Mouse (Mus musculus): ENCODE measurements around the gene Prkca. TPM values are rescaled to one million over a fixed set of nuclear protein-coding genes. Genes with fewer than 3 reads are reported as not detected.

Gene Prkca
- total RNA-seq, 2 experiments from 2014 or later: 230 to 239 TPM

DNA sequence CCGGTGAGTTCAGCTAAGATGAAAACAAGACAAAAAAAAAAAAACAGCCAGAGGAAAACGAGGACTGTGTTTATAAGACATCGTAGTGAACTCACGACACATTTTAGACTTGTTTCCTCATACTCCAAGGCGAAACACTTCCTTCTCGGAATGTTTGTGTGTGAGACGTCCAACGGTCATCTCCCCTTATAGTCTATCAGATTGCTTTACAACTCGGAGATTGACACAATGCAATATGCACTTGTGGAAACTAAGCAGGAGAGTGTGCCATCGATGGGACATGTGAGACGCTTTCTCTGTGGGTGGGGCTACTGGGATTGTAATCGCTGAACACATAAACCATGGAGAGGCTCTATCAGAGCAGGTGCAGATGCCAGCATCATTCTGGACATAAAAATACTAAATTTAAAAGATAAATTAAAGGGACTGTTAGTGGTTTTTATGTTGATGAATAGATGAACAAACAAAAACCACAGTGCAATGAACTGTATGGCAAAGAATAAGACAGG, 49.4 kb downstream of the Prkca start:
- no peak for DNase-seq

GRCm38 (mm10) chr11:108293843-108294242, 49.9 kb downstream of the Prkca start:
- DNase-seq: no peak

DNA sequence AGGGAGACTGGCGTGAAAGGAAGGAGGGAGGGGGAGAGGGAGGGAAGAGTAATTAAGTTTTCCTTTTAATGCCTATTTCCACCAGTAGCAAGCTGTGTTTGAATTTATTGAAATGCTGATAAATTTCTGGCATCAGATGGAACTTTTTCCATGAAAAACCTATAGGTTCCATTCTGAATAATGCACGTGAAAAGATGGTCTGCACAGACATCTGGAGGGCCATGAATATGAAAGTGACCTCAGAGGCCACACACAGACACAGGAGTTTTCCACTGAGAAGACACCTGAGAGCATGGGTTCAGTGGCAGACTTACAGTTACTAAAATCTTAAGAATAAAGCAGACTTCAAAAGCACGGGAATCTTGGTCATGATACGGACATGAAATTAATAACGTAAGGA, 54.5 kb downstream of the Prkca start:
- no peak for DNase-seq

- DNase-seq: no peak
Measured at GRCm38 (mm10) chr11:108287321-108287720, 56.4 kb downstream of the Prkca start.

DNA sequence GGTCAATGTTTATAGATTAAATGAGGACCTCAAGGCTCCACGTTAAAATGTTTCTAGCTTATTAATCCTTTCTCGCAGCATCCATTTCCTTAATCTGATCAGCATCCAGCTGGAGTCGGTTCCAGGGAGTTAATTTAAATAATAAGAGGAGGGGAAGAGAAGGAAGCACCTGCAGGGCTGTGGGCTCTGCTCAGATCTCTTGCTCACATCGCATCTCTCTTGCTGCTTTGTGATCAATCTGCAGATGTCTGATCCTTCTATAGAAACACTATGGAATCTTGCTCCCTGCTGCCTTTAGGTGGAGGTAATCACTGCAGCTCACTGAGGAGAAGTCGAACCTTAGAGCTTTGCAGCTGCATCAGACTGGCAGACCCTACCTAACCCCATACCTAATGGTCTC, 58.7 kb downstream of the Prkca start:
- DNase-seq: no peak

DNA sequence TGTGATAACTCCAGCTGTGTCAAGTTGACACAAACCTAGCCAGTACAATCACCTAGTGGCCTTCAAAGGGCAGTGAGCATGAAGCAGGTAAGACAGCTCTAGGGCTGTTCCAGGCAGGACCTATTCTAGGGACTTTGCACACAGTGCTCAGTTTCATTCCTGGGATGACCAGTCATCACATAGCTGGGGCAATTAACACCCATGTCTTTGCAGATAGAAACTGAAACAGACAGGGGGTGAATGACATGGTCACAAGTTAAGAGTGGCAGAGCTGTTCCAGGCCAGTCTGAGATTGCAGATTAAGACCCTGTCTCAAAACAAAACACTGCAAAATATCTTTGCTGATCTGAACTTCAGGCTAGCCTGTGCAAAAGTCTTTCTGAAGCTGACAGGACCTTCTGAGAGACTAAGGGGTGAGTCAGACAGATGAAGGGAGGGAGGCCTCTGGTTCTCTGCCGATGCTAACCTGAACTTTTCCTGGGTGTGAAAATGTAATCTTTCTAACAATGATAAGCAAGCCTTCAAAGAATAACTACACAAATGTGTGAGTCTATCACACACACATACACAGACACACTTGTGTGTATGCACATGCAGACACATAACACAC, 60.8 kb downstream of the Prkca start:
- DNase-seq: no peak

DNA sequence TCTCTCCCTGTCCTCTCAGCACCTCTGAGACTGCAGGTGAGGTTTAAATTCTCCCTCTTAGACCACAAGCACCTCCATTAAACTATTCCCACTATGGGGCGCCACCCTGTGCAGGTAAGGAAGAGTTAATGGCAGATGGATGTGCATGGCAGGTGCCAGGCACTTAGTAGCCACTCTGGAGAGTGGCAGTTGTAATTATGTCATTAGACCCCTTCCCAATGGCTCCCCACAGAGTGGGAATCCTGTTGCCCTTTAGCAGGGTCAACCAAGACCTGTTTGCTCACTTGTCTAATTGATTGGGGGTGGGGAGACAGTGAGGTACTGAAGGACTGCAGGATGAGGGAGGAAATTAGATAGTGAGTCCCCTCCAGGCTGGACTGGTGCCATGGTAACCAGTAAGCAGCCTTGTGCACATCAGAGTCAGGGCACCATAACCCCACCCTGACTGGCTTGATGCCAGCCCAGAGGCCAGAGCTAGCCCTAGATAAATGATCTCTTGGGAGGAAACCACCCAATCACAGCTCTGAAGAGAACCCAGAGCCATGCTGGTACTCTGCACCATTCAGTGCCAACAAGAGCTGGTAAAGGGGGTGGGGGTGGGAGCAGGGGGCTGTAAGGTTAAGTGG, 63.9 kb downstream of the Prkca start:
- DNase-seq: no peak

DNA sequence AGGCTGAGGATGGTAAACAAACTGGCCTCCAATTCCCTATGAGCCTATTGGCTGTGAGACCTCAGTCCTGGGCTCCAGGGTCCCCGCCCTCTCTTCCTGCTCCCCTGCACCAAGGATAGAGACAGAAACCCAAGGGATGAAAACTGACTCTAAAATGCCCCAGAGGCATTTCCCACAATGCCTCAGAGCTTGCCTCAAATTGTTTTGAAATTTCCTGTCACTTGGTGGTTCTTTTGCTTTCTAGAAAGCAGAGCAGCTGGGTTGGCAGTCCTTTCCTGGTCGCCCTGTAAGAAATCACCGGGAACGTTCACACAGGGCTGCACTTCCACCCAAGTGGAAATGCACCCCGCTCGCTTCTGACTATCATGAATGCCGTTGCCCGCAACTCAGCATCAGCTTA, 66.6 kb downstream of the Prkca start:
- no peak for DNase-seq

GRCm38 (mm10) chr11:108276148-108276547, 67.6 kb downstream of the Prkca start:
- no peak for DNase-seq

DNA sequence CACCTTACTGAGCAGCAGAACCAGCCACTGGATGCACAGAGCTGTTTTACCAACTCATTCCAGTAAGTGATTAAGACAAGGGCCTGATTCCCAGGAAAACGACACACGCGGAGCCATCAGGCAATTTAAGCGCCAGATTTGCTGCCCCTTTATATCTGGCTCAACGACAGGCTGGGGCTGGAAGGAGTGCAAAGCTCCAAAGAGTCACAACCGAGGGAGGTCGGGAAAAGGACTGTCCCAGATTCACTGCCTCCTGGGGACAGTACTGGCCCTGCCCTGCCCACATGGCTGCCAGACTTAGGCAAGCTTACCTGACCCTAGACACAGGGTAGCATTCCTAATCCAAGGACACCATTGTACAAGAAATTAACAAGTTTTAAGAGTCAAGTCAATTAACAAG, 69.7 kb downstream of the Prkca start:
- no peak for DNase-seq

DNA sequence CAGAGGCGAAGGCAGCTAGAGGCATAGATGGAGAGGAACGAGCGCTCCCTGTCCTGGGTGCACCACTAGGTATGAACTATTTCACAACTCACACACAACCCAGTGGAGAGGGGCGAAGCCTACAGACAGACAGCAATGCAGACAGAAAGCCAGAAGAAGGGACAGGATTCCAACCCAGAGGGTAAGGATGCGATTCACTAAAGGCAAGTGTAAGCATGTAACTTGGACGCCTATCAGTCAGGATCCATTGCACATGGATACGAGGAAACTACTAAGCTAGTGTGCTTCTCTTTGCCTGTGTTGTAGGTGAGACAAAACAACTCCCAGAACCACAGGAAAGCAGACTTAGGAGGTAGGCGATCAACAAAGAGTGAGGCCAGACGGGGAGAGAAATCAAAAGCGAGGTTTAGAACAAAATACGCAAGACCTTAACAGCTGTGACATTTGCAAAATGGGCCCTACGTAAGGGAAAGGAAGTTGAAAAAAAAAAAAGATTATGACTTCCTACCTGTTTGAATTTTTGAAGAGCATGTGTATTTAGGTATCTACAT, 70.2 kb downstream of the Prkca start:
- no peak for DNase-seq

- no peak for DNase-seq
Measured at GRCm38 (mm10) chr11:108272601-108273414, 70.9 kb downstream of the Prkca start.

DNA sequence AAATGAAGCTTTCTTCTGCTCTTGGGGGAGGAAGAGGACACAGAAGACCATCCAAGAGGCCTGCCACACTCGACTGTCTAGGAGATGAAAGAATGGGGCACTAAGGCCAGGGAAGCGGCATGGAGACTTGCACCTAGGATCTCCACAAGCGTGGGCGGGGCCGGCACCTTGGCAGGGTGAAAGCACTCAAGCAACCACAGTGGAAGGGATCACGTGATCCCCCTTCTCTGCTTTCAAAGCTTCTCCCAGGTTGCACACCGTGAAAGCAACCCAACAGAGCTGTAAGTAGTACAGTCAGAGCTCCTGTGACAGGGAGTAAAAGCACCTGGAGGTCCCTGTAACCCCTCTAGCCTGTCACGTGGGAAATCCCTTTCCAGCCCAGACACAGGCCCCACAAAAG, 72.4 kb downstream of the Prkca start:
- no peak for DNase-seq

DNA sequence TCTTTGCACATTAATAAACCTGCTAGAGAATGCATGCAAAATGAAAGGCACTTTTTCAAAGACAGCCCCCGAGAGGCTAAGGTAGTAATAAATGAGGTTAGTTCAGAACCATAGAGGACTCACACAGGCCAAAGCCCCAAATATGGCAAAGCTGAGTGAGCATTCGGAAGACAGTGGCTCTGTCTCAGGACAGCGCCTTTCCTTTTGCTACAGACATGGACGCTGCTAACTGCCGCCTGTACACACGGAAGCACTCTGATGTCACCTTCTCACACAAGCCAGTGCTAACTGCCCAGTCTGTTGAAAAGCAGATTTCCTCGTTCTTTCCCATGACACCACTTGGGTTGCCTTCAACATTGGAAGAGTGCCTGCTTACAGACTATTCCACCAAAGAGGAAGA, 74.2 kb downstream of the Prkca start:
- no peak for DNase-seq

GRCm38 (mm10) chr11:108268421-108269322, 75.1 kb downstream of the Prkca start:
- DNase-seq: no peak

GRCm38 (mm10) chr11:108267825-108268224, 75.9 kb downstream of the Prkca start:
- no peak for DNase-seq

GRCm38 (mm10) chr11:108267066-108267465, 76.7 kb downstream of the Prkca start:
- no peak for DNase-seq

- DNase-seq: no peak
Measured at GRCm38 (mm10) chr11:108263868-108264267, 79.9 kb downstream of the Prkca start.

- no peak for DNase-seq
Measured at GRCm38 (mm10) chr11:108263406-108263805, 80.3 kb downstream of the Prkca start.

- DNase-seq: no peak
Measured at GRCm38 (mm10) chr11:108261751-108262160, 82.0 kb downstream of the Prkca start.

DNA sequence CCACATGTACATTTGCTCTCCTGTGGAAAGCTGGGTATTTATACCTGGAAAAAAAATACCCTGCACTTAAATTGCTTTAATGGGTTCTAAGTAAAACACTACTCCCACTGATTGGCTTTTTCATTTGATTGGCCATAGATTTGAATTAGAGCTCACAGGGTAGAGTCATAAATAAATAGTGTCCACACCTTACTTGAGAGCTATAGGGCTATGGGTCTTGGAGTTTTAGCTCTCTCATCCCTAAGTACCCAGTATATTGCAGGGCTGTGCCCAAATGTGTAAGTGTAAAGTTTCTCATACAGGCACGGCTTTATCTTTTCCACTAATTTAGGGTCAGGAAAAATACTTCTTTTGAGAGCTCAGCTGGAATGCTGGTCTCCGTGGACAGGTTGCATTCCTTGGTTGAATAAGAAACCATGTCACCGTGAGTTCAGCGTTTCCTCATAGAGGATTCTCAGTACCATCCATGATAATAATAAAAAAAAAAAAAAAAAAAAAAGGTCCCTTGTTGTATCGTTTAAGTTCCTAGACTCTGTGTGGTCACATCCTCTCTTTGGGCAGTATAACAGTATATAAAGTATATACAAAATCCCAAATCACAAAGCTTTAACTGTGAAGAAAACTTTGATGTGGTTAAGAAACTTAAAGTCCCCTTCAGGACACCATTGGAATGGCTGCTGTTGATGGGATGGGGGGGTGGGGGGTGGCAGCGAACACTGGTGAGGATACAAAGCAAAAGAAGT, 82.8 kb downstream of the Prkca start:
- no peak for DNase-seq
